Mouse (Mus musculus) heart, postnatal 25 days (tissue): ENCODE measurements around the gene Naa16. TPM values are rescaled to one million over a fixed set of nuclear protein-coding genes. Genes with fewer than 3 reads are reported as not detected.

Source experiments
- DNase-seq: peaks from one replicate; pipeline ENCODE4 v3.0.0; 2022; ENCODE audit warnings: low spot score
- intact Hi-C: fragments of 180-260 bp; cut with DNase I; formaldehyde crosslinking; loops from one replicate; pipeline ENCODE4 v1.15.1; 2025
- total RNA-seq, 2 experiments: library from RNA; stranded (reverse); gene quantifications; 2 replicates each; pipeline ENCODE4 v1.2.3; 2021

Naa16 gene
- total RNA-seq, 2 experiments from 2014 or later = 10.0 to 10.6 TPM

- intact Hi-C loops = loop anchor here (10.0 kb wide), 1 partner anchor 661 kb away; no protein-coding TSS in a partner anchor
- no peak for DNase-seq
These were observed 55.0 kb downstream of the Naa16 start for GRCm38 (mm10) chr14:79335613-79336012.

GRCm38 (mm10) chr14:79331936-79332335, 58.6 kb downstream of the Naa16 start:
- intact Hi-C loops = loop anchor here (10.0 kb wide), 1 partner anchor 657 kb away; no protein-coding TSS in a partner anchor
- no peak for DNase-seq

GRCm38 (mm10) chr14:79330944-79331561, 59.5 kb downstream of the Naa16 start:
- intact Hi-C loops = loop anchor here (10.0 kb wide), 1 partner anchor 656 kb away; no protein-coding TSS in a partner anchor

GRCm38 (mm10) chr14:79327033-79327432, 63.5 kb downstream of the Naa16 start:
- no peak for DNase-seq
- intact Hi-C loops = loop anchor here (2.0 kb wide), 1 partner anchor 202 kb away; no protein-coding TSS in a partner anchor

More at GRCm38 (mm10) chr14:79330944-79331561, 59.5 kb downstream of the Naa16 start:
- no peak for DNase-seq

GRCm38 (mm10) chr14:79324112-79324840, 66.3 kb downstream of the Naa16 start:
- intact Hi-C loops = loop anchor here (5.0 kb wide), 1 partner anchor 142 kb away; no protein-coding TSS in a partner anchor

GRCm38 (mm10) chr14:79321881-79322280, 68.7 kb downstream of the Naa16 start:
- DNase-seq = no peak
- intact Hi-C loops = loop anchor here (5.0 kb wide), 1 partner anchor 140 kb away; no protein-coding TSS in a partner anchor

More at GRCm38 (mm10) chr14:79324112-79324840, 66.3 kb downstream of the Naa16 start:
- no peak for DNase-seq

- DNase-seq = no peak
- intact Hi-C loops = loop anchor here (5.0 kb wide), 1 partner anchor 139 kb away; no protein-coding TSS in a partner anchor
These were observed 69.4 kb downstream of the Naa16 start for GRCm38 (mm10) chr14:79321152-79321551.

- intact Hi-C loops = no loop called here
These were observed 73.0 kb downstream of the Naa16 start for GRCm38 (mm10) chr14:79317602-79318001.

GRCm38 (mm10) chr14:79315877-79316276, 74.7 kb downstream of the Naa16 start:
- intact Hi-C loops = no loop called here
- no peak for DNase-seq

More at GRCm38 (mm10) chr14:79317602-79318001, 73.0 kb downstream of the Naa16 start:
- no peak for DNase-seq

- intact Hi-C loops = loop anchor here (5.0 kb wide), 1 partner anchor 87 kb away; no protein-coding TSS in a partner anchor
- no peak for DNase-seq
These were observed 76.2 kb downstream of the Naa16 start for GRCm38 (mm10) chr14:79314245-79315010.

- intact Hi-C loops = loop anchor here (5.0 kb wide), 1 partner anchor 86 kb away; no protein-coding TSS in a partner anchor
- DNase-seq = no peak
These were observed 77.0 kb downstream of the Naa16 start for GRCm38 (mm10) chr14:79313439-79314175.

- no peak for DNase-seq
- intact Hi-C loops = loop anchor here (5.0 kb wide), 1 partner anchor 85 kb away; no protein-coding TSS in a partner anchor
These were observed 77.9 kb downstream of the Naa16 start for GRCm38 (mm10) chr14:79312719-79313118.

- intact Hi-C loops = loop anchor here (5.0 kb wide), 1 partner anchor 85 kb away; no protein-coding TSS in a partner anchor
- no peak for DNase-seq
These were observed 78.6 kb downstream of the Naa16 start for GRCm38 (mm10) chr14:79311918-79312454.

- no peak for DNase-seq
- intact Hi-C loops = loop anchor here (10.0 kb wide), 1 partner anchor 634 kb away; no protein-coding TSS in a partner anchor
These were observed 81.5 kb downstream of the Naa16 start for GRCm38 (mm10) chr14:79309115-79309514.

GRCm38 (mm10) chr14:79308364-79308763, 82.2 kb downstream of the Naa16 start:
- intact Hi-C loops = loop anchor here (10.0 kb wide), 1 partner anchor 634 kb away; no protein-coding TSS in a partner anchor

GRCm38 (mm10) chr14:79307908-79308307, 82.7 kb downstream of the Naa16 start:
- intact Hi-C loops = loop anchor here (10.0 kb wide), 1 partner anchor 633 kb away; no protein-coding TSS in a partner anchor

More at GRCm38 (mm10) chr14:79308364-79308763, 82.2 kb downstream of the Naa16 start:
- DNase-seq = no peak

GRCm38 (mm10) chr14:79307138-79307537, 83.4 kb downstream of the Naa16 start:
- intact Hi-C loops = loop anchor here (10.0 kb wide), 1 partner anchor 632 kb away; no protein-coding TSS in a partner anchor
- DNase-seq = no peak

More at GRCm38 (mm10) chr14:79307908-79308307, 82.7 kb downstream of the Naa16 start:
- DNase-seq = no peak

GRCm38 (mm10) chr14:79304873-79305464, 85.6 kb downstream of the Naa16 start:
- intact Hi-C loops = loop anchor here (10.0 kb wide), 1 partner anchor 630 kb away; no protein-coding TSS in a partner anchor
- DNase-seq = no peak
